Mouse (Mus musculus): ENCODE measurements around the gene Slc31a1.

Gene Slc31a1

DNA sequence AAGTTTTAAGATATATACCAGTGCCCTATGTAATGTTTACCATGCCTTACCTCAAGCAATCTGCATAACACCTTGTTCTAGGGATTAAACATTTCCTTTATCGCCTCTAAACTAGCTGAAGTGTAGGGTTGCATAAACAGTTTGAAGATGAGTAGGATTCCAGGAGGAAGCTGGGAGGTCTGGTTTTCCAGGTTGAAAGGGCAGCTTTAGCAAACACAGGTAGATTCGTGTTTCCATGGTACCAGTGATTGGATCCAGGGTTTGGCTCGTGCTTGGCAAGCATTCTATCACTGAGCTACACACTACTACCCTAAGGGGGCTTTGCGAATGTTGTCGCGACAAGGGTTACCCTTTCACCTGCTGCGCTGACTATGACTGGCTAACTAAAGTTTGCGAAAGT is 3.8 kb downstream of the Slc31a1 start:
- DNase-seq: no peak

- no peak for DNase-seq
These were observed 5.8 kb downstream of the Slc31a1 start for GRCm38 (mm10) chr4:62366291-62366690.

- no peak for DNase-seq
These were observed 7.1 kb downstream of the Slc31a1 start for GRCm38 (mm10) chr4:62367586-62367985.

- DNase-seq: no peak
These were observed 8.6 kb downstream of the Slc31a1 start for GRCm38 (mm10) chr4:62369091-62369490.

DNA sequence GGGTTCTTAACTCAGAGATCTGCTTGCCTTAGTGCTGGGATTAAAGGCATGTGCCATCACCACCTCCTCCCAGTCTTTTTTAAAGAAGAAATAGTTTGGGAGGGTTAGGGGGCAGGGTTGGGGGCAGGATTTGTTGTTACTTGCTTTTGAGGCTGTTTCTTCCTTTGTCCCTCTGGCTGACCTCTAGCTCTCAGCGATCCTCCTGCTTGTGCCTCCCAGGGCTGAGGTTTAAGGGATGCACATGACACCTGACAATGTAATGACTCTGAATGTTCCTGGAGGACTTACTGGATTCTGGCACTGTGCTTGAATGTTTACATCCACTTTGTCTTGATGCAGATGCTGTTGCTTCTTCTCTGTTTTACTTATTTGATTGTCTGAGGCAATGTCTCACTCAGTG is 11.9 kb downstream of the Slc31a1 start:
- no peak for DNase-seq

GRCm38 (mm10) chr4:62372818-62373520 is 12.4 kb downstream of the Slc31a1 start:
- no peak for DNase-seq

- no peak for DNase-seq
These were observed 13.1 kb downstream of the Slc31a1 start for GRCm38 (mm10) chr4:62373668-62374067.

DNA sequence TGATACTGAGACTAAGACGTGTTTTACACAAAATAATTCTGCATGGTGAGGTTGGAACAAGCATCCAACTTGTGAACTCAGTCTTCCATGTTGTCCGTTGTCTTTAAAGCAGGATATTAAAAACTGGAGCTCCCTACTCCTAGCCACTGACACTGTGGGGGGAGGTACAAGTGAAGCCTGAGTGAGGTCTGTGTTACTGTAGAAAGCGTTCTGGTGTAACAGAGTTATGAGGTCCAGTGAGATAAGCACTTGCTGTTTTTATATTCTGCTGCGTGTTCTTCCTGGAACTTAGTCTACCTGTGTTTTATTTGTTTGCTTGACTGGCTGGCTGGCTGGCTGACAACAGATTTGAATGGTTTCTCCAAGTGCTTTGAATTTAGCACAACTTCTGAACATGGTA is 13.8 kb downstream of the Slc31a1 start:
- no peak for DNase-seq

GRCm38 (mm10) chr4:62376123-62376522 is 15.6 kb downstream of the Slc31a1 start:
- no peak for DNase-seq

- no peak for DNase-seq
These were observed 19.3 kb downstream of the Slc31a1 start for GRCm38 (mm10) chr4:62379724-62380381.

DNA sequence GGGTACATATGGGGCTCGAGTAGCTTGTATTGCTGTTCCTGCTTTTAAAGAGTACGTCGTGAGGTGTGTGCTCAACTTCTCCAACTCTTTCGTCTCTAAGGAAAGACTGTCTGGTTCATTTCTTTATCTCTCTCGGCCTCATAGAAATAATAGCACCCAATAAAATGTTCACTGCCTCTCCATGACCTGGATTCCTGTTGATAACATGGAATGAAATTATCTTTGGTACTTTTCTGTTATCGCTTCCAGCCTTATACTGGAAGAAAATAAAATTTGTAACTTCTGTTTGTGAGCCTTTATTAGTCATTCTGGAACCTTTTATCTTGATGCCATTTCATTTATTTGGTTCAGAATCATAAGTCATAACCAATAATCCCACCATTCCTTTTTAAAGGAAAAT is 22.7 kb downstream of the Slc31a1 start:
- no peak for DNase-seq

GRCm38 (mm10) chr4:62383752-62384151 is 23.2 kb downstream of the Slc31a1 start:
- no peak for DNase-seq

- DNase-seq: no peak
These were observed 23.6 kb downstream of the Slc31a1 start for GRCm38 (mm10) chr4:62384159-62384558.

DNA sequence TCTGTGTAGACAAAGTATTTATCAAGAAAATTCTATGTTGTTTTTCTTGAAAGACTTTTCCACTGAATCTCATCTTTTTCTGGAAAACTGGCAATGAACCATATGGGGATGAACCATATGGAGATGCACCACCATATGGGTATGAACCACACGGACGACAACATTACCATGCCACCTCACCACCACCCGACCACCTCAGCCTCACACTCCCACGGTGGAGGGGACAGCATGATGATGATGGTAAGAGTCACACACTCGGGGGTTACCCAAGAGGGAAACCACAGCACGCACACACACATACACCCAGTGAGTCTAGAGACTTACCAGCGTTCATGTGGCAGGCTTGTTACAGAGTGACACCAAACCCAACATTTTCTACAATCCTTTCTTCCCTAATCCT is 24.9 kb downstream of the Slc31a1 start:
- no peak for DNase-seq

DNA sequence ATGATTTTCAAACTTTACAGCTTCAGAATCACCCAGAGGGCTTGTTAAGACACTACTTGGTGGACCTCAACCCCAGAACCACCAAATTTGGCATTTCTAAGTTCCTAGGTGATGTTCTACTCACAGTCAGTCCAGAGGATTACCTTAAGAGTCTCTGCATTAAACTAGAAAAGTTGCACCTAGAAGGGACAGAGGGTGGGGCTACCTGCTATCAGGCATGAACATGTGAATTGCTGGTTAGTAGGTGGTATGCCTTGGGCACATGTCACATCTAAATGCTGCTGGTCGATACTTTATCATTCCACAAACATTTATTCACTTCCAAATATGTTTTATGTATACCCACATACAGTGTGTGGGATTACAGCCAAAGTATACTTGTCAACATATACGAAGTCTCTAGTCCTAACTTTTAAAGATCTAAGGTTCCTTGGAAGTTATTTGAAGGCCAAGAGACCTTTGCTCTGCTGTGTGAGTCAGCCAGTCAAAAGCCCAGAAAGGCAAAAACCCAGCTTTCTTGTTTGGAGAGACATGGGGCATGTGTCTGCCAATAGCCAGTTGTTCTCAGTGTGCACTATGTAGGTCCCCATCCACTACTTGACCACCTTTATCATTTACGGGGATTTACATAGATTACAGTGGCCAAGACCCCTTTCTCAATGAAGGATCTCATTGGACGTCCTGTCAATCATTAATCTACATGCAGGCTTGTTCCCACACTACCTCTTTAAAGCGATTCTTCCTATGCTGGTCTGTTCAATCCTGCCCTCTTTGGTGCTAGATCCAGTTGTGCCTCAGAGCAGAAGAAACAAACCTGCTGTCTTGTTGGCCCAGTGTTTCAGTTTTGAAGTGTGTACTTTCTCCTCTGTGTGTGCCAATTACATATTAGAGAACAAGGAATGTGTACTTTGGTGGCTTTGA is 29.3 kb downstream of the Slc31a1 start:
- no peak for DNase-seq

DNA sequence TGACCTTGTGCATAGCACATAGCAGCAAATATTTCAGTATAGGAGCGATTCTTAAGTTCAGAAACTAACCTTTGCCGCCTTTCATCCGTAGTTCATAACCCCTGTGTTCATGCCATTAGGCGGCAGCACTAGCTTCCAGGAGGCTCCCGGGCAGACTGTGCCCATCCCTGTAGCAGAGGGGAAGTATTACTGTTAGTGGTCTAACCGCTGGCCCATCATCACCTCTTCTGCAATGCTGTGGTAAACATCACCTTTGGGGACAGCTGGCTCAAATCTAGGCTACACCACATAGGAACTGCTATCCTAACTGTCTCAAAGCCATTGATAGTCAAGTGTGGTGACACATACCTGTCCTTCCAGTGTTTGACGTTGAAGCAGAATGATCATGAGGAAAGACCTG is 31.4 kb downstream of the Slc31a1 start:
- DNase-seq: no peak

DNA sequence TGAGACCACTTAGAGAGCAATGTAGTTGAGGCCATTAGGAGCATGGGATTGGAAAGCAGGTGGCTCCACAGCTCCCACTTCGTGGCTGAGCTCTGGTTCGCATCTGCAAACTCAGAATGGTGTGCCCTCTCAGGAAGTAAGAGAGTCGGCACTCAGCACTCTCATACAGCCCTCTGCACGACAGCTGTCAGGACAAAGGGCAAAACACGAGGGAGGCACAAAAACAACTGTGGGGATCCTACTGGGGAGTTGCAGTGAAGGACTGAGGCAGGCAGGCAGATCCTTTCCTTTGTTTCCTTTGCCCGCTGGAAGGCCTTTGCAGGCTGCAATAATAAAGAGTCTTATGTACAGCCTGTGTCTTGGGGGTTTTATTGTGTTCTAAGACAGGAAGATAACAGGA is 32.9 kb downstream of the Slc31a1 start:
- no peak for DNase-seq

- DNase-seq: no peak
These were observed 35.3 kb downstream of the Slc31a1 start for GRCm38 (mm10) chr4:62395806-62396205.

GRCm38 (mm10) chr4:62397616-62398365 is 37.3 kb downstream of the Slc31a1 start:
- DNase-seq: no peak

DNA sequence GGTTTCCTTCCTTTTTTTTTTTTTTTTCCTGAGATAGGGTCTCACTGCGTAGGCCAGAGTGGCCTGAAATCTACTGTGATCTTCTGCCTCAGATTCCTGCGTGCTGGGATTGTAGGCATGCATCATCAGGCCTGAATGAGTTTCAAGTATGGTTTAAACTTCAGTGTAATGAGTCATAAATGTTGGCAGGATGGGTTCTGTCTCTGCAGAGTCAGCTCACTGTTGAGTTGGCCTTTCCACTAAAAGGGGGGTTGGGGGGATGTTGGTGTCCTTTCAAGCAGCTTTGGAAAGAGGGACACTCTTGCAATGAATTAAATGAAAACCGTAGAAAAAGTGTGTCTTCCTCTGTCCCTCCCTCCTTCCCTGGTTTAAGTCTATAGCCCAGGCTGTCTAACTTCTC is 38.4 kb downstream of the Slc31a1 start:
- DNase-seq: no peak

GRCm38 (mm10) chr4:62406133-62406532 is 45.6 kb downstream of the Slc31a1 start:
- DNase-seq: no peak

DNA sequence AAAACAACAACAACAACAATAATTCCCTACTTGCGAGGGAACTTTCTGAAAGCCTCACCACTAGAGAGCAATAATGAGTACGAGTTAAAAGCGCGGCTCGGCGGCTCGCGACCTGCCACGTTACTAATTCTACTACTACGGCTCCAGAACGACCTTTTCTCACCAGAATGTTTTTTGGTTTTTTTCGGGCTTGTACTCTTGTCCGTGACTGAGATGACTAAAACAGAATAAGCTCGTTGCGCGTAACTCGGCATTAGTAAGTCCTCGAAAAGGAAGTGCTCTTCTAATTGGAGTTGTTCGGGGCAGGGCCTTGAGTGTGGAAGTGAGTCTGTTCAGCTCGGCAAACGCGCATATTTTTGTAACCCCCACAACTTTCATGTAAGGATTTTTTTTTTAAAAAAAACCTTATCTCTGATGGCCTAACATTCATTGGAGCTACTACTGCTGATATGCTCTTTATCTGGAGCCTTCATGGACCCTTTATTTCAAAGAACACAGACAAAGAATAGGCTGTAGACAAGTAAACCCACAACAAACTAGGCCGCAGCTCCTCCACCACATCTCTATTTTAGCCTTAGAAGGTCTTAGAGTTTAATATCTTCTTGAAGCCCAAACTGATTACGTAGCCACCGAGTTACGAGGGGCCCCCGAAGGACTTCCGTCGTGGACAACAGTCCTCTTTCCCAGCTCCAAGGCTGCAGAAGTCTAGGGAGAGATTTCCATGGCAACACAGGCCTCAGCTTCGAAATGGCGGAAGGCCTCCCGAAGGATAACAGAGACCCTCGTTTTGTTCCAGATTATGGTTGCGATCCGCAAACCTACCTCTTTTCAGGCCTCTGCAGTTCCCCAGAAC is 47.4 kb downstream of the Slc31a1 start:
- peak; percentile 22 to 38 for DNase-seq

Measured in thymus, adult 18-20 months (tissue).